Mouse (Mus musculus) cortical plate, adult 2 months (tissue): ENCODE results near the gene A630089N07Rik. TPM values are rescaled to one million over a fixed set of nuclear protein-coding genes. Genes with fewer than 3 reads are reported as not detected.
"Not testable (repeated sequence)": the region's sequence is repeated elsewhere in the genome, so short reads cannot be mapped to it uniquely, and the experiment has no call there.

Experiments used
- H3K27ac ChIP-seq: fragments of 200-500 bp; 2 replicates; pipeline ENCODE4 v1.5.1; 2012; ENCODE audit warnings: low read length, control low read depth, inconsistent platforms; ENCODE audit not compliant: insufficient read depth
- H3K4me1 ChIP-seq: fragments of 200-500 bp; 2 replicates; pipeline ENCODE4 v1.6.1; 2011; ENCODE audit warnings: low read length; ENCODE audit not compliant: control insufficient read depth, insufficient read depth
- H3K4me3 ChIP-seq: fragments of 200-500 bp; 2 replicates; pipeline ENCODE4 v1.5.1; 2011; ENCODE audit warnings: mild to moderate bottlenecking, low read length, control low read depth; ENCODE audit not compliant: insufficient read depth
- CTCF ChIP-seq: fragments of 200-500 bp; IDR thresholded peaks from 2 replicates; pipeline ENCODE4 v1.5.1; 2011; ENCODE audit warnings: mild to moderate bottlenecking, control low read depth, low read length; ENCODE audit not compliant: insufficient read depth; ENCODE audit errors: extremely low read depth
- POLR2A ChIP-seq: fragments of 200-500 bp; IDR thresholded peaks from 2 replicates; pipeline ENCODE4 v1.6.1; 2011; ENCODE audit warnings: mild to moderate bottlenecking, low read length, control low read depth; ENCODE audit not compliant: insufficient read depth; ENCODE audit errors: extremely low read depth
- polyA plus RNA-seq: library from polyadenylated mRNA; depleted of rRNA; stranded (reverse); fragments of >200 nt; gene quantifications from 2 replicates; pipeline ENCODE4 v1.2.3, GENCODE M21; 2012; rRNA removed

Gene A630089N07Rik
- 3.2 and 4.6 TPM in 2 replicates for polyA plus RNA-seq

DNA sequence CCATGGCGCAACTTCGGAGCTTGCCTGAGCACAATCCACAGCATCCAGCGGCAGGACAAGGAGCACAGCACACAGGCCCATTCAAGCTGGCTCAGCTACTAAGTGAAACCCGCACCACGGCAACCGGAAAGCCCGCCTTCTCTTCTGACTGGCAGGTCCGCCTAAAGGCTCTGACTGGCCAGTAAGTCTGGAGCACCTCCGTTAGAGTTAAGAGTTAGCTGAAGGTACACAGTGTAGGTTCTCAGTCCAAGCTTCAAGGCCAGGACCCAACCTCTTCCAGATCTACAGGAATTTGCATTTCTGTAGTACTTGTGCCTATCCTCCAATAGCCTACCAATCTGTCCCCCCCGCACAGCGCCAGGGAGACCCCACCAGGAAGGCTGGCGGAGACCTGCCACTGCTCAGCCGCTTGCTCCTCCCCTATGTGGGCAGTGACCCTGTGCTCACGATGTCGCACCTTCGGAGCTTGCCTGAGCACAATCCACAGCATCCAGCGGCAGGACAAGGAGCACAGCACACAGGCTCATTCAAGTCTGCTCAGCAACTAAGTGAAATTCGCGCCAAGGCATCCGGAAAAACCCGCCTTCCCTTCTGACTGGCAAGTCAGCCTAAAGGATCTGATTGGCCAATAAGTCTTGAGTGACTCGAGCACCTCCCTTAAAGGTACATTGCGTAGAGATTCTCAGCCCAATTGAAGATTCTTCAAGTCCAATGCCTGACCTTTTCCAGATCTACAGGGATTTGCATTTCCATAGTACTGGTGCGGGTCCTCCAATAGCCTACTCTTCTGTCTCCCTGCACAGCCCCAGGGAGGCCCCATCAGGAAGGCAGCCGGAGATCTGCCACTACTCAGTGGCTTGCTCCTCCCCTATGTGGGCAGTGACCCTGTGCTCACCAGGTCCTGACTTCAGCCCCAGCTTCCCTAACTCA lies at the start of gene A630089N07Rik:
Gene A630089N07Rik (minus strand): TSS at position 562 of the 930 bp plus-strand sequence.
- H3K4me3 ChIP-seq = peak within 1 kb of the TSS; percentile 78
- H3K27ac ChIP-seq, H3K4me1 ChIP-seq: not testable (repeated sequence)
- peak; percentile 34; the same call in 1 of the 2 replicates for TF ChIP-seq POLR2A

DNA sequence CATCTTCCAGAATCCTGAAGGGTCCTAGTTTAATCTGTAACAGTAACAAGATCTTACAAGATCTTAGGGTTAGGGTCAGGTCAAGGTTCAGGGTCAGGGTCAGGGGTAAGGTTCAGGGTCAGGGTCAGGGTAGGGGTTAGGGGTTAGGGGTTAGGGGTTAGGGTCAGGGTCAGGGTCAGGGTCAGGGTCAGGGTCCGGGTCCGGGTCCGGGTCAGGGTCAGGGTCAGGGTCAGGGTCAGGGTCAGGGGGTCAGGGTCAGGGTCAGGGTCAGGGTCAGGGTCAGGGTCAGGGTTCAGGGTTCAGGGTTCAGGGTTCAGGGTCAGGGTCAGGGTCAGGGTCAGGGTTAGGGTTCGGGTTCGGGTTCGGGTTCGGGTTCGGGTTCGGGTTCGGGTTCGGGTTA lies 24.9 kb upstream of the A630089N07Rik start:
- no peak for TF ChIP-seq CTCF
- Histone ChIP-seq H3K27ac (no peak overlapping the region), H3K4me3 (no peak overlapping the region), H3K4me1 (no peaks in the 10 kb centered on the region)

DNA sequence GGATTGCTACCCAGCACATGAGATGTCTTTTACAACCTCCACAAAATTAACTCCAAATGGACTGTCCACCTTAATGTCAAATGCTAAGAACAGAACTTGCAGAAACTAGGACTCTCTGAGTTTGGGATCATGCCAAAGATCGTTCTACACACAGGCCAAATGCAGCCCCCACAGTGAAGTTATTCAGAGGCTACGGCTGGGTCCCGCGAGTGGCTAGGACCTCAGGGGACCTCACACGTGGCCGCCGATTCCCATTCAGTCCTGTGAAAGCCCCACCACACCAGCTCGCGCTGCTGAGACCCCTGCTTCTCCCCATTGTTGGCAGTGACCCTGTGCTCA lies 731 bp downstream of the A630089N07Rik start:
- H3K4me3 ChIP-seq = peak overlapping the region; percentile 78
- H3K27ac ChIP-seq, H3K4me1 ChIP-seq: not testable (repeated sequence)

DNA sequence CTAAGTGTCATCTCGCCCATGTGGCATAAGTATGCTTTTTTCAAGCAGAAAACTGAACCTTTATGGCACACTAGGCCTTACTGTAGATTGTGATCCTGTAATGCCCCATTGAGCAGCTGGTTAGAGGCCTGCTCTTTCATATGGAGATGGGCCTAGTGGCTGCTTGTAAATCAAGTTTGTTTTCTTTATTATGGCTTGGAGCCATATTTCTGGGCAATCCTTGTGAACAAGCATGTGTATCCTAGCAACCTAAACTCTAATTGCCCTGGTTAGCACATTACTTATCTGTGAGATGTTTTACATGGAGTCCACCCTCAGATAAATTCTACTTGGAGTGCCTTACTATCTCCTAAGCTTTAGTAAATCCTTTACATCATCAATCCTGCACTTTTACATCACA lies 1.1 kb downstream of the A630089N07Rik start:
- H3K4me3 ChIP-seq = peak overlapping the region; percentile 78; the same call in 1 of the 2 replicates
- H3K4me1 ChIP-seq, H3K27ac ChIP-seq: not testable (repeated sequence)

DNA sequence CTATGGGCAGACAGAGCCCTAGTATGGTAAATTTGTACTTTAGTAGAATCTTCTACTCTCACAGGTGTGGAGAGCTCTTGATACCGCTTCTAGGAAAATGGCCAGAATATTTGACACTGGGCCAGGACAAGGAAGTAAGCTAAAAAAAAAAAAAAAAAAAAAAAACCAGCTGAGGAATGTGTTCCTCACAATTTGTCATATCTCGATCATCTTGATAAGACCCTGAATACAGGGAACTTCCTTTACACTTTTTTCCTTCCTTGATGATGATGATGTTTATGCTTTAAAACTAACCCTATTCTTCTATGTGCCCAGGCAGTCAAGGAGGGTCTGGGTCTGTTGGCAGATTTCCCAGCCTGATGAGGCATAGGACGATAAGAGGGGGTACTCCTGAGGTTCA lies 2.9 kb downstream of the A630089N07Rik start:
- H3K4me3 ChIP-seq, H3K4me1 ChIP-seq, H3K27ac ChIP-seq: not testable (repeated sequence)

- H3K4me1 ChIP-seq = no peaks in the 10 kb centered on the region
- H3K4me3 ChIP-seq = no peak overlapping the region
- H3K27ac ChIP-seq = no peak overlapping the region
- TF ChIP-seq CTCF (peak; percentile 42; the same call in 1 of the 2 replicates), POLR2A (no peak)
These were observed 40.6 kb downstream of the A630089N07Rik start for GRCm38 (mm10) chr16:98041676-98042075.

- not testable (repeated sequence) for H3K4me1 ChIP-seq, H3K27ac ChIP-seq, H3K4me3 ChIP-seq
These were observed 47.3 kb downstream of the A630089N07Rik start for GRCm38 (mm10) chr16:98034971-98035370.

GRCm38 (mm10) chr16:98026186-98026585 lies 56.1 kb downstream of the A630089N07Rik start:
- not testable (repeated sequence) for H3K4me1 ChIP-seq, H3K4me3 ChIP-seq, H3K27ac ChIP-seq

GRCm38 (mm10) chr16:98022657-98023345 lies 59.4 kb downstream of the A630089N07Rik start:
- Histone ChIP-seq H3K4me1 (no peaks in the 10 kb centered on the region), H3K4me3 (no peak overlapping the region), H3K27ac (no peak overlapping the region)
- TF ChIP-seq CTCF = peak; percentile 38
- TF ChIP-seq POLR2A = no peak

GRCm38 (mm10) chr16:98022081-98022480 lies 60.2 kb downstream of the A630089N07Rik start:
- no peak overlapping the region for H3K27ac ChIP-seq
- H3K4me1 ChIP-seq = no peaks in the 10 kb centered on the region
- TF ChIP-seq CTCF (no peak), POLR2A (no peak)
- no peak overlapping the region for H3K4me3 ChIP-seq

DNA sequence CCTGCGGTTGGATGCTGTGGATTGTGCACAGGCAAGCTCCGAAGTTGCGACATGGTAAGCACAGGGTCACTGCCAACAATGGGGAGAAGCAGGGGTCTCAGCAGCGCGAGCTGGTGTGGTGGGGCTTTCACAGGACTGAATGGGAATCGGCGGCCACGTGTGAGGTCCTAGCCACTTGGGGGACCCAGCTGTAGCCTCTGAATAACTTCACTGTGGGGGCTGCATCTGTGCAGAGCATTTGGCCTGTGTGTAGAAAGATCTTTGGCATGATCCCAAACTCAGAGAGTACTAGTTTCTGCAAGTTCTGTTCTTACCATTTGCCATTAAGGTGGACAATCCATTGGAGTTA lies 84.9 kb downstream of the A630089N07Rik start:
- H3K27ac ChIP-seq, H3K4me1 ChIP-seq: not testable (repeated sequence)
- peak overlapping the region; percentile 63 for H3K4me3 ChIP-seq
